Mouse (Mus musculus) neural tube, embryonic 13.5 days (tissue): Measurements from ENCODE around the gene Prss43. TPM values are rescaled to one million over a fixed set of nuclear protein-coding genes. Genes with fewer than 3 reads are reported as not detected.
A peak's percentile ranks its signal among the peaks of the same experiment; 100 is the strongest.

Source experiments
- ATAC-seq: fragments of 200-750 bp; cut with Nextera tagmentation; 2 replicates; pipeline ENCODE4 v1.8.0; 2017; ENCODE audit warnings: low read depth, mild to moderate bottlenecking, moderate TSS enrichment, moderate library complexity
- H3K27ac ChIP-seq: fragments of 300-500 bp; sonication (generic); replicated peaks from 2 replicates; pipeline ENCODE4 v1.5.1; 2015; ENCODE audit warnings: moderate library complexity, mild to moderate bottlenecking, inconsistent platforms
- H3K27me3 ChIP-seq: fragments of 300-500 bp; sonication (generic); 2 replicates; pipeline ENCODE4 v1.6.1; 2015; ENCODE audit warnings: mild to moderate bottlenecking, inconsistent platforms
- H3K36me3 ChIP-seq: fragments of 300-500 bp; sonication (generic); 2 replicates; pipeline ENCODE4 v1.6.1; 2015; ENCODE audit warnings: mild to moderate bottlenecking, inconsistent platforms
- H3K4me1 ChIP-seq: fragments of 300-500 bp; sonication (generic); replicated peaks from 2 replicates; pipeline ENCODE4 v1.6.1; 2015; ENCODE audit warnings: inconsistent platforms
- H3K4me2 ChIP-seq: fragments of 300-500 bp; sonication (generic); 2 replicates; pipeline ENCODE4 v1.6.1; 2015; ENCODE audit warnings: inconsistent platforms, mild to moderate bottlenecking, moderate library complexity
- H3K4me3 ChIP-seq: fragments of 300-500 bp; sonication (generic); 2 replicates; pipeline ENCODE4 v1.5.1; 2015; ENCODE audit warnings: mild to moderate bottlenecking, inconsistent platforms
- H3K9ac ChIP-seq: fragments of 300-500 bp; sonication (generic); 2 replicates; pipeline ENCODE4 v1.6.1; 2015; ENCODE audit warnings: moderate library complexity, mild to moderate bottlenecking, inconsistent platforms
- H3K9me3 ChIP-seq: fragments of 300-500 bp; sonication (generic); 2 replicates; pipeline ENCODE4 v1.6.1; 2016; ENCODE audit warnings: inconsistent platforms
- WGBS: fragments of 180-500 bp; shearing (Covaris S2); methylation state at CpG from one replicate; pipeline ENCODE4 v1.1.7; 2015; 5-methylcytosine and 5-hydroxymethylcytosine counted together
- polyA plus RNA-seq: library from polyadenylated mRNA; unstranded; fragments of >200 nt; fragmentation: Nextera tagmentation; extraction: Ambion mirVana; gene quantifications from 2 replicates; pipeline ENCODE4 v1.2.1, GENCODE M21; 2015

Prss43 gene
- polyA plus RNA-seq, 1 experiment from 2014 or later: not detected

- H3K36me3 ChIP-seq: no peaks in the 10 kb centered on the region
- ATAC-seq: no peak
- H3K9ac ChIP-seq: no peak overlapping the region
- no peaks in the 10 kb centered on the region for H3K9me3 ChIP-seq
- WGBS: 69% methylated on average over 1 of the region's 1 CpGs
- no peak overlapping the region for H3K4me2 ChIP-seq
- H3K27ac ChIP-seq: no peak overlapping the region
- H3K27me3 ChIP-seq: peaks cover 67% of the 10 kb centered on the region
- no peak overlapping the region for H3K4me3 ChIP-seq
- H3K4me1 ChIP-seq: peaks cover 41% of the 10 kb centered on the region
Observed at GRCm38 (mm10) chr9:110877353-110877752, 50.9 kb downstream of the Prss43 start.

- Histone ChIP-seq H3K36me3 (no peaks in the 10 kb centered on the region), H3K4me2 (no peak overlapping the region), H3K27ac (no peak overlapping the region), H3K27me3 (peaks cover 63% of the 10 kb centered on the region), H3K9ac (no peak overlapping the region), H3K4me1 (peaks cover 41% of the 10 kb centered on the region), H3K9me3 (no peaks in the 10 kb centered on the region), H3K4me3 (no peak overlapping the region)
- WGBS: 84% methylated on average over 5 of the region's 5 CpGs
- no peak for ATAC-seq
Observed at GRCm38 (mm10) chr9:110877888-110878287, 51.4 kb downstream of the Prss43 start.

- Histone ChIP-seq H3K27ac (no peak within 1 kb of the TSS), H3K9ac (peak within 1 kb of the TSS; percentile 64), H3K27me3 (peaks cover 58% of the 10 kb centered on the region), H3K4me2 (peak within 1 kb of the TSS; percentile 83), H3K4me1 (peaks cover 31% of the 10 kb centered on the region), H3K9me3 (no peaks in the 10 kb centered on the region), H3K4me3 (peak within 1 kb of the TSS; percentile 48), H3K36me3 (no peaks in the 10 kb centered on the region)
- 14% methylated on average over 12 of the region's 12 CpGs for WGBS
- no peak for ATAC-seq
Observed at GRCm38 (mm10) chr9:110879191-110879920, 52.9 kb downstream of the Prss43 start, which contains the start of gene Als2cl. Als2cl (plus strand) TSS chr9:110879870.

- ATAC-seq: 0 out of 2 replicates have a peak, but pooled peaks have one; percentile 16
- WGBS: under 1% methylated on average over 56 of the region's 57 CpGs
- Histone ChIP-seq H3K27me3 (peaks cover 58% of the 10 kb centered on the region), H3K4me2 (peak within 1 kb of the TSS; percentile 83), H3K27ac (no peak within 1 kb of the TSS), H3K36me3 (no peaks in the 10 kb centered on the region), H3K9ac (peak within 1 kb of the TSS; percentile 64), H3K4me1 (peaks cover 24% of the 10 kb centered on the region), H3K9me3 (no peaks in the 10 kb centered on the region), H3K4me3 (peak within 1 kb of the TSS; percentile 48)
Observed at GRCm38 (mm10) chr9:110879998-110880561, 53.6 kb downstream of the Prss43 start, which contains the start of gene Tmie. Tmie (minus strand) TSS chr9:110880113.

- no peak overlapping the region for H3K9ac ChIP-seq
- peak overlapping the region; percentile 48 for H3K4me3 ChIP-seq
- peaks cover 17% of the 10 kb centered on the region for H3K4me1 ChIP-seq
- no peak overlapping the region for H3K27ac ChIP-seq
- H3K36me3 ChIP-seq: no peaks in the 10 kb centered on the region
- H3K9me3 ChIP-seq: no peaks in the 10 kb centered on the region
- no peak for ATAC-seq
- peak overlapping the region; percentile 83 for H3K4me2 ChIP-seq
- WGBS: 69% methylated on average over 4 of the region's 4 CpGs
- H3K27me3 ChIP-seq: peaks cover 58% of the 10 kb centered on the region
Observed at GRCm38 (mm10) chr9:110880772-110881171, 54.3 kb downstream of the Prss43 start.

Other genes with a start within 250 kb of the Prss43 start
- 38.0 and 39.3 TPM in 2 replicates for gene Nradd, start 202.2 kb upstream of the Prss43 start, polyA plus RNA-seq
- 1.8 and 2.2 TPM in 2 replicates for gene Nbeal2, start 172.5 kb upstream of the Prss43 start, polyA plus RNA-seq
- gene Ccdc12, start 170.2 kb upstream of the Prss43 start, polyA plus RNA-seq: 105 and 118 TPM in 2 replicates
- 1.2 and 3.8 TPM in 2 replicates for gene Myl3, start 84.8 kb upstream of the Prss43 start, polyA plus RNA-seq
- 17.6 and 20.2 TPM in 2 replicates for gene Pth1r, start 79.5 kb upstream of the Prss43 start, polyA plus RNA-seq
- gene Prss42, start 28.5 kb upstream of the Prss43 start, polyA plus RNA-seq: not detected in 2 replicates
- gene Prss44, start 12.7 kb upstream of the Prss43 start, polyA plus RNA-seq: not detected in 2 replicates
- not detected in 2 replicates for gene Prss45, start 7.9 kb downstream of the Prss43 start, polyA plus RNA-seq
- gene Prss46, start 17.8 kb downstream of the Prss43 start, polyA plus RNA-seq: not detected in 2 replicates
- 0.22 TPM in 1 of 2 replicates, not detected in the other for gene Prss50, start 31.3 kb downstream of the Prss43 start, polyA plus RNA-seq
- gene Als2cl, start 53.2 kb downstream of the Prss43 start, polyA plus RNA-seq: 1.2 TPM in 2 replicates
- 1.7 and 1.8 TPM in 2 replicates for gene Tmie, start 53.4 kb downstream of the Prss43 start, polyA plus RNA-seq
- gene Fam240a, start 90.2 kb downstream of the Prss43 start, polyA plus RNA-seq: not detected in 2 replicates
- 0.22 TPM in 1 of 2 replicates, not detected in the other for gene Tdgf1, start 119.5 kb downstream of the Prss43 start, polyA plus RNA-seq
- 0.62 and 1.1 TPM in 2 replicates for gene Lrrc2, start 124.9 kb downstream of the Prss43 start, polyA plus RNA-seq
- not detected in 2 replicates for gene Rtp3, start 163.9 kb downstream of the Prss43 start, polyA plus RNA-seq
- 0.80 and 1.1 TPM in 2 replicates for gene Ltf, start 192.6 kb downstream of the Prss43 start, polyA plus RNA-seq
- 1.0 and 1.2 TPM in 2 replicates for gene Ccrl2, start 230.8 kb downstream of the Prss43 start, polyA plus RNA-seq